In the genomic region with DNA sequence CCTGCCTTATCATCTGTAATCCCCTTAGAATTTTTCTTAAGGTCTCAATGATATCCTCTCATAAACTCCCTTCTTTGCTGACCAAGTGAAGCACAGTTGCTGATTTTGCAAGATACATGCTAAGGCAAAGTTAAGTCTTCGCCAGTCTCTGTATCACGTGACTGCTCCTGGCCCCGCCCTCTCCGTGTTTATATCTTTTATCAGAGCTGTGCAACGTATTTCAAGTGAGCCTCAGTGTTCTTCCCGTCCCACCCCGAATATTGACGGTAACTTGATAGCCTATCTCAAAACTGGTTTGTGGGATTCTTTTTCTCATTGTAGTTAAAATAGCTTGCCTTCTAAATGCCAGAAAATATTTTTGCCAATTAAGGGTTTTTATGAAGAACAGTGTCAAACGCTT, we compare ENCODE assay signal across 8 mouse cellular contexts. TPM values are rescaled to one million over a fixed set of nuclear protein-coding genes. Genes with fewer than 3 reads are reported as not detected.
DNase-seq lines count a peak whose midpoint lies in the region; ATAC-seq and TF ChIP-seq lines count a peak whose summit lies in the region.

No protein-coding gene starts in this region.

- no peak overlapping the region for H3K9ac ChIP-seq in intestine, postnatal 0 days (ENCODE audit: low read depth, low read length)
- peak overlapping the region; percentile 4; the same call in 1 of the 2 replicates for H3K9ac ChIP-seq in stomach, postnatal 0 days (ENCODE audit: low read length)

- DNase-seq in adrenal gland, adult 2 months, result peak; percentile 31
- DNase-seq in adrenal gland, postnatal 4 days (ENCODE audit: low spot score in 2 of 2), result no peak
- DNase-seq in adrenal gland, postnatal 25 days, result peak; percentile 26
- peak; percentile 43 to 59 for DNase-seq in gastrocnemius, postnatal 36 days
- peak; percentile 37 for DNase-seq in lung, adult 2 months
- DNase-seq in stomach, postnatal 0 days (ENCODE audit: low spot score), result peak; percentile 63
- no peak for DNase-seq in frontal cortex, postnatal 25 days (ENCODE audit: low spot score in 2 of 2)

- TF ChIP-seq EP300 in stomach, postnatal 0 days (optimal IDR thresholded peaks at IDR 0.05), result no peak

- H3K9me3 ChIP-seq in intestine, postnatal 0 days (ENCODE audit: control insufficient read depth), result no peaks in the 10 kb centered on the region
- no peaks in the 10 kb centered on the region for H3K9me3 ChIP-seq in stomach, postnatal 0 days (ENCODE audit: control insufficient read depth, low read length)

- TF ChIP-seq CTCF in intestine, postnatal 0 days (IDR thresholded peaks at IDR 0.05; ENCODE audit: low read depth), result no peak
- TF ChIP-seq CTCF in lung, adult 2 months (IDR thresholded peaks at IDR 0.05; ENCODE audit: insufficient read depth, low read length), result no peak
- TF ChIP-seq CTCF in stomach, postnatal 0 days (IDR thresholded peaks at IDR 0.05; ENCODE audit: low read depth), result no peak

- intact Hi-C loops in gastrocnemius, postnatal 36 days (cut with DNase I), result no loop called here

- ATAC-seq in intestine, postnatal 0 days, result no peak
- ATAC-seq in stomach, postnatal 0 days (ENCODE audit: low FRiP score, low TSS enrichment), result peak; percentile 69; the same call in 1 of the 2 replicates

- no peak for TF ChIP-seq POLR2A in lung, adult 2 months (IDR thresholded peaks at IDR 0.05; ENCODE audit: borderline replicate concordance, extremely low read depth, low read depth, low read length)

- H3K36me3 ChIP-seq in intestine, postnatal 0 days (ENCODE audit: control insufficient read depth, insufficient read depth), result no peaks in the 10 kb centered on the region
- H3K36me3 ChIP-seq in stomach, postnatal 0 days (ENCODE audit: control insufficient read depth, insufficient read depth, low read length), result no peaks in the 10 kb centered on the region

- WGBS in intestine, postnatal 0 days, result 26% methylated on average over 9 of the region's 9 CpGs
- WGBS in lung, adult 2 months, result 17% methylated on average over 9 of the region's 9 CpGs
- WGBS in stomach, postnatal 0 days, result 16% methylated on average over 9 of the region's 9 CpGs

- no peaks in the 10 kb centered on the region for H3K27me3 ChIP-seq in intestine, postnatal 0 days (replicated peaks; ENCODE audit: control insufficient read depth, insufficient read depth, low read length)
- no peaks in the 10 kb centered on the region for H3K27me3 ChIP-seq in stomach, postnatal 0 days (ENCODE audit: control insufficient read depth, insufficient read depth, low read length)

- H3K27ac ChIP-seq in intestine, postnatal 0 days (ENCODE audit: low read depth, low read length), result 0 out of 2 replicates have a peak overlapping the region, but pooled peaks have one; percentile 15
- H3K27ac ChIP-seq in stomach, postnatal 0 days (replicated peaks), result peak overlapping the region; percentile 53; the same call in 1 of the 2 replicates

- H3K4me3 ChIP-seq in intestine, postnatal 0 days (ENCODE audit: low read depth, low read length), result peak overlapping the region; percentile 4
- peak overlapping the region; percentile 35 for H3K4me3 ChIP-seq in lung, adult 2 months (replicated peaks; ENCODE audit: extremely low read depth, low read depth, low read length)
- peak overlapping the region; percentile 13 for H3K4me3 ChIP-seq in stomach, postnatal 0 days (ENCODE audit: low read depth, low read length)

- peaks cover 5% of the 10 kb centered on the region for H3K4me1 ChIP-seq in intestine, postnatal 0 days (replicated peaks; ENCODE audit: control insufficient read depth, insufficient read depth, low read length)
- peaks cover 2% of the 10 kb centered on the region; the same call in 1 of the 2 replicates for H3K4me1 ChIP-seq in lung, adult 2 months (ENCODE audit: control insufficient read depth, insufficient read depth, low read length)
- no peaks in the 10 kb centered on the region for H3K4me1 ChIP-seq in stomach, postnatal 0 days (replicated peaks; ENCODE audit: control insufficient read depth, insufficient read depth)

- peak overlapping the region; percentile 44 for H3K4me2 ChIP-seq in intestine, postnatal 0 days (replicated peaks; ENCODE audit: low read depth)
- peak overlapping the region; percentile 42 for H3K4me2 ChIP-seq in stomach, postnatal 0 days (replicated peaks; ENCODE audit: low read depth)

RNA-seq across cellular contexts. Expression of a gene that starts 29.5 kb away (rescaled TPM):
- total RNA-seq in adrenal gland, adult 2 months (2021), result 10 to 100 TPM; 14.4 to 15.7 TPM
- polyA plus RNA-seq in adrenal gland, adult 2 months (2012; rRNA removed), result 0.68 and 0.89 TPM in 2 replicates
- total RNA-seq in adrenal gland, postnatal 4 days (2021), result 10 to 100 TPM; 19.6 to 25.5 TPM
- 14.6 and 15.9 TPM in 2 replicates for total RNA-seq in adrenal gland, postnatal 25 days (2021)
- total RNA-seq in gastrocnemius, postnatal 36 days (2021), result 1 to 10 TPM; 2.8 to 3.4 TPM
- polyA plus RNA-seq in intestine, postnatal 0 days (2015; fragmentation: Nextera tagmentation; extraction: Ambion mirVana), result 14.0 and 15.4 TPM in 2 replicates
- polyA plus RNA-seq in lung, adult 2 months (2012; rRNA removed), result 3.0 and 4.5 TPM in 2 replicates
- polyA plus RNA-seq in stomach, postnatal 0 days (2015; fragmentation: Nextera tagmentation; extraction: Ambion mirVana), result 17.3 and 17.6 TPM in 2 replicates

RNA-seq across cellular contexts. Expression of a gene that starts 30.3 kb away (rescaled TPM):
- total RNA-seq in adrenal gland, adult 2 months (2021), result 10 to 100 TPM; 10.3 to 11.6 TPM
- 7.5 and 8.8 TPM in 2 replicates for polyA plus RNA-seq in adrenal gland, adult 2 months (2012; rRNA removed)
- total RNA-seq in adrenal gland, postnatal 4 days (2021), result 10 to 100 TPM; 17.5 to 18.0 TPM
- total RNA-seq in adrenal gland, postnatal 25 days (2021), result 10.8 and 12.4 TPM in 2 replicates
- 1 to 10 TPM; 7.0 to 8.0 TPM for total RNA-seq in gastrocnemius, postnatal 36 days (2021)
- 13.7 and 14.7 TPM in 2 replicates for polyA plus RNA-seq in intestine, postnatal 0 days (2015; fragmentation: Nextera tagmentation; extraction: Ambion mirVana)
- 4.6 and 4.7 TPM in 2 replicates for polyA plus RNA-seq in lung, adult 2 months (2012; rRNA removed)
- polyA plus RNA-seq in stomach, postnatal 0 days (2015; fragmentation: Nextera tagmentation; extraction: Ambion mirVana), result 12.6 and 13.0 TPM in 2 replicates

RNA-seq across cellular contexts. Expression of a gene that starts 59.0 kb away (rescaled TPM):
- total RNA-seq in adrenal gland, adult 2 months (2021), result 1 to 10 TPM; 6.6 to 8.7 TPM
- 49.2 and 50.1 TPM in 2 replicates for polyA plus RNA-seq in adrenal gland, adult 2 months (2012; rRNA removed)
- 1 to 10 TPM; 6.7 to 7.5 TPM for total RNA-seq in adrenal gland, postnatal 4 days (2021)
- 7.8 and 9.9 TPM in 2 replicates for total RNA-seq in adrenal gland, postnatal 25 days (2021)
- total RNA-seq in gastrocnemius, postnatal 36 days (2021), result 1 to 10 TPM; 1.6 to 2.0 TPM
- polyA plus RNA-seq in intestine, postnatal 0 days (2015; fragmentation: Nextera tagmentation; extraction: Ambion mirVana), result 4.3 and 4.8 TPM in 2 replicates
- 6.8 and 16.0 TPM in 2 replicates for polyA plus RNA-seq in lung, adult 2 months (2012; rRNA removed)
- polyA plus RNA-seq in stomach, postnatal 0 days (2015; fragmentation: Nextera tagmentation; extraction: Ambion mirVana), result 7.5 and 7.6 TPM in 2 replicates

Comparison
In these comparisons a context has a peak if more than half of its experiments do, and no peak if none do; other contexts are left out.
1. DNase-seq: peak in adrenal gland, adult 2 months (single experiment), adrenal gland, postnatal 25 days (single experiment), gastrocnemius, postnatal 36 days (2 of 2), lung, adult 2 months (single experiment) and stomach, postnatal 0 days (single experiment); none in adrenal gland, postnatal 4 days (0 of 2) and frontal cortex, postnatal 25 days (0 of 2).
2. Peak in every context shown above with its lines, with median percentiles within 50 percentile points of each other: H3K4me3 ChIP-seq.